Mouse (Mus musculus) midbrain, embryonic 11.5 days (tissue): ENCODE results near the gene Ahcyl2. TPM values are rescaled to one million over a fixed set of nuclear protein-coding genes. Genes with fewer than 3 reads are reported as not detected.

ENCODE experiments used
- ATAC-seq: fragments of 200-750 bp; cut with Nextera tagmentation; 2 replicates; pipeline ENCODE4 v1.8.0; 2017; ENCODE audit warnings: moderate TSS enrichment, moderate library complexity; ENCODE audit not compliant: low FRiP score
- DNase-seq: peaks from one replicate; pipeline ENCODE4 v3.0.0; 2015; ENCODE audit warnings: low spot score; ENCODE audit errors: missing footprints
- H3K27ac ChIP-seq: fragments of 300-500 bp; sonication (generic); 2 replicates; pipeline ENCODE4 v1.5.1; 2014; ENCODE audit warnings: low read depth, low read length
- H3K27me3 ChIP-seq: fragments of 300-500 bp; sonication (generic); 2 replicates; pipeline ENCODE4 v1.6.1; 2014; ENCODE audit warnings: mild to moderate bottlenecking, low read length, moderate library complexity, mixed read lengths; ENCODE audit not compliant: control insufficient read depth, insufficient read depth
- H3K36me3 ChIP-seq: fragments of 300-500 bp; sonication (generic); 2 replicates; pipeline ENCODE4 v1.6.1; 2014; ENCODE audit warnings: mild to moderate bottlenecking, low read length, moderate library complexity, mixed read lengths; ENCODE audit not compliant: control insufficient read depth, insufficient read depth
- H3K4me1 ChIP-seq: fragments of 300-500 bp; sonication (generic); 2 replicates; pipeline ENCODE4 v1.6.1; 2014; ENCODE audit warnings: low read length; ENCODE audit not compliant: control insufficient read depth, insufficient read depth
- H3K4me2 ChIP-seq: fragments of 300-500 bp; sonication (generic); 2 replicates; pipeline ENCODE4 v1.6.1; 2014; ENCODE audit warnings: mild to moderate bottlenecking, moderate library complexity
- H3K4me3 ChIP-seq: fragments of 300-500 bp; sonication (generic); 2 replicates; pipeline ENCODE4 v1.5.1; 2014; ENCODE audit warnings: low read depth, low read length
- H3K9ac ChIP-seq: fragments of 300-500 bp; sonication (generic); 2 replicates; pipeline ENCODE4 v1.6.1; 2014; ENCODE audit warnings: low read length
- H3K9me3 ChIP-seq: fragments of 300-500 bp; sonication (generic); 2 replicates; pipeline ENCODE4 v1.6.1; 2016; ENCODE audit warnings: low read length; ENCODE audit not compliant: control insufficient read depth
- WGBS: fragments of 180-500 bp; shearing (Covaris S2); extraction: QIAGEN DNeasy Blood & Tissue Kit; methylation state at CpG from one replicate; pipeline ENCODE4 v1.1.7; 2014; 5-methylcytosine and 5-hydroxymethylcytosine counted together
- polyA plus RNA-seq: library from polyadenylated mRNA; unstranded; fragments of >200 nt; fragmentation: Nextera tagmentation; extraction: Ambion mirVana; gene quantifications from 2 replicates; pipeline ENCODE4 v1.2.1, GENCODE M21; 2014

Ahcyl2 gene
- polyA plus RNA-seq, 1 experiment from 2014 or later = 11.3 TPM

- Histone ChIP-seq H3K4me3 (no peak overlapping the region), H3K9ac (no peak overlapping the region), H3K4me2 (no peak overlapping the region), H3K36me3 (no peaks in the 10 kb centered on the region), H3K4me1 (no peaks in the 10 kb centered on the region), H3K27me3 (no peaks in the 10 kb centered on the region), H3K27ac (no peak overlapping the region), H3K9me3 (no peaks in the 10 kb centered on the region)
- DNase-seq (peak; percentile 21), ATAC-seq (no peak)
- 78% methylated on average over 3 of the region's 3 CpGs for WGBS
Observed at GRCm38 (mm10) chr6:29777238-29777555, 9.4 kb downstream of the Ahcyl2 start.

GRCm38 (mm10) chr6:29780082-29780481 lies 12.3 kb downstream of the Ahcyl2 start:
- Histone ChIP-seq H3K4me3 (no peak overlapping the region), H3K27ac (no peak overlapping the region), H3K9me3 (no peaks in the 10 kb centered on the region), H3K36me3 (no peaks in the 10 kb centered on the region), H3K27me3 (no peaks in the 10 kb centered on the region), H3K9ac (no peak overlapping the region), H3K4me1 (no peaks in the 10 kb centered on the region), H3K4me2 (no peak overlapping the region)
- no peak for ATAC-seq
- DNase-seq = no peak

GRCm38 (mm10) chr6:29780571-29780970 lies 12.8 kb downstream of the Ahcyl2 start:
- Histone ChIP-seq H3K27me3 (no peaks in the 10 kb centered on the region), H3K9me3 (no peaks in the 10 kb centered on the region), H3K9ac (no peak overlapping the region), H3K4me2 (no peak overlapping the region), H3K36me3 (no peaks in the 10 kb centered on the region), H3K27ac (no peak overlapping the region), H3K4me3 (no peak overlapping the region), H3K4me1 (no peaks in the 10 kb centered on the region)
- no peak for ATAC-seq
- 96% methylated on average over 2 of the region's 2 CpGs for WGBS
- no peak for DNase-seq

- no peak overlapping the region for H3K27ac ChIP-seq
- no peak overlapping the region for H3K4me3 ChIP-seq
- no peak overlapping the region for H3K4me2 ChIP-seq
- no peaks in the 10 kb centered on the region for H3K4me1 ChIP-seq
- WGBS = 78% methylated on average over 1 of the region's 1 CpGs
- ATAC-seq (no peak), DNase-seq (no peak)
- H3K9ac ChIP-seq = no peak overlapping the region
- no peaks in the 10 kb centered on the region for H3K27me3 ChIP-seq
- H3K9me3 ChIP-seq = no peaks in the 10 kb centered on the region
- no peaks in the 10 kb centered on the region for H3K36me3 ChIP-seq
Observed at GRCm38 (mm10) chr6:29782239-29782638, 14.4 kb downstream of the Ahcyl2 start.

- Histone ChIP-seq H3K4me1 (peaks cover 3% of the 10 kb centered on the region), H3K36me3 (no peaks in the 10 kb centered on the region), H3K9me3 (no peaks in the 10 kb centered on the region), H3K4me2 (no peak overlapping the region), H3K27ac (no peak overlapping the region), H3K27me3 (no peaks in the 10 kb centered on the region), H3K9ac (no peak overlapping the region), H3K4me3 (no peak overlapping the region)
- DNase-seq (no peak), ATAC-seq (no peak)
- 90% methylated on average over 6 of the region's 6 CpGs for WGBS
Observed at GRCm38 (mm10) chr6:29783960-29784359, 16.1 kb downstream of the Ahcyl2 start.

GRCm38 (mm10) chr6:29784413-29785021 lies 16.7 kb downstream of the Ahcyl2 start:
- Histone ChIP-seq H3K9ac (no peak overlapping the region), H3K4me3 (no peak overlapping the region), H3K4me1 (peaks cover 6% of the 10 kb centered on the region), H3K27ac (no peak overlapping the region), H3K36me3 (no peaks in the 10 kb centered on the region), H3K4me2 (no peak overlapping the region), H3K27me3 (no peaks in the 10 kb centered on the region), H3K9me3 (no peaks in the 10 kb centered on the region)
- WGBS = 87% methylated on average over 3 of the region's 3 CpGs
- no peak for ATAC-seq
- DNase-seq = peak; percentile 21

- Histone ChIP-seq H3K4me1 (peaks cover 6% of the 10 kb centered on the region), H3K4me2 (no peak overlapping the region), H3K9me3 (no peaks in the 10 kb centered on the region), H3K36me3 (no peaks in the 10 kb centered on the region), H3K9ac (no peak overlapping the region), H3K4me3 (no peak overlapping the region), H3K27ac (no peak overlapping the region), H3K27me3 (no peaks in the 10 kb centered on the region)
- ATAC-seq = no peak
- peak; percentile 67 for DNase-seq
- WGBS = 88% methylated on average over 5 of the region's 5 CpGs
Observed at GRCm38 (mm10) chr6:29785759-29786158, 17.9 kb downstream of the Ahcyl2 start.

- Histone ChIP-seq H3K4me3 (no peak overlapping the region), H3K9ac (no peak overlapping the region), H3K4me1 (peaks cover 6% of the 10 kb centered on the region), H3K36me3 (no peaks in the 10 kb centered on the region), H3K4me2 (no peak overlapping the region; the same call in 1 of the 2 replicates), H3K27ac (no peak overlapping the region), H3K9me3 (no peaks in the 10 kb centered on the region), H3K27me3 (no peaks in the 10 kb centered on the region)
- 17% methylated on average over 3 of the region's 3 CpGs for WGBS
- no peak for ATAC-seq
- DNase-seq = peak; percentile 90
Observed at GRCm38 (mm10) chr6:29788779-29789350, 21.1 kb downstream of the Ahcyl2 start.

- H3K27ac ChIP-seq = no peak overlapping the region
- H3K9ac ChIP-seq = no peak overlapping the region
- no peak for ATAC-seq
- DNase-seq = no peak
- no peaks in the 10 kb centered on the region for H3K27me3 ChIP-seq
- H3K36me3 ChIP-seq = no peaks in the 10 kb centered on the region
- H3K4me1 ChIP-seq = peaks cover 6% of the 10 kb centered on the region
- no peaks in the 10 kb centered on the region for H3K9me3 ChIP-seq
- 88% methylated on average over 3 of the region's 3 CpGs for WGBS
- no peak overlapping the region for H3K4me2 ChIP-seq
- H3K4me3 ChIP-seq = no peak overlapping the region
Observed at GRCm38 (mm10) chr6:29790014-29790698, 22.3 kb downstream of the Ahcyl2 start.
